Mouse (Mus musculus) olfactory bulb, adult 2 months (tissue): Measurements from ENCODE around the gene Spice1.

ENCODE experiments used
- CTCF ChIP-seq: fragments of 200-500 bp; IDR thresholded peaks from 2 replicates; pipeline ENCODE4 v1.5.1; 2012; ENCODE audit warnings: low read depth, mild to moderate bottlenecking, low read length, moderate library complexity; ENCODE audit not compliant: insufficient read depth
- POLR2A ChIP-seq: fragments of 200-500 bp; IDR thresholded peaks from 2 replicates; pipeline ENCODE4 v1.6.1; 2012; ENCODE audit warnings: mild to moderate bottlenecking, low read depth, low read length, moderate library complexity; ENCODE audit not compliant: insufficient read depth

GRCm38 (mm10) chr16:44410176-44410575 lies 63.3 kb downstream of the Spice1 start:
- no peak for TF ChIP-seq CTCF
- TF ChIP-seq POLR2A: no peak
